Mouse (Mus musculus) ES-Bruce4 (cell line): Measurements from ENCODE around the gene Mtus2.

ENCODE experiments used
- CTCF ChIP-seq: IDR thresholded peaks from one replicate; pipeline ENCODE4 v1.8.1; 2011; ENCODE audit warnings: low read depth, low read length
- POLR2A ChIP-seq: IDR thresholded peaks from one replicate; pipeline ENCODE4 v1.8.1; 2011; ENCODE audit warnings: low read length; ENCODE audit not compliant: insufficient read depth

DNA sequence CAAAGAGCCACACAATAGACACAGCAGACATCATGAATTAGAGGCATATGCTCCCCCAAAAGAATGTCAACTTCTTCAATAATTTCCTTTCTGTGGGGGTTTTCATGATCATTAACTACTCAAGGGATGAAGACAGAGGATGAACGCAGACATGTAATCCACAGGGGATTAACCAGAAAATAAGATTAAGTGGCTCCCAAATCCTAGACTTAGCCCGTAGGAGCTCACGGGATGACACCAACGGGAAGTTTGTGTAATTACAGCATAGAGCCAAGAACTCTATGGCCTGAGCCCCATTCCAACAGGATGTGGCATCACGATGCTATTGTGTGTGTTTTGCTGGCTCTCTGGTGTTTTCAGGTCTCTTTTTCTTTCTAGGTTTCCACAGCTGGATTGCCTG, 12.4 kb downstream of the Mtus2 start:
- TF ChIP-seq CTCF (no peak), POLR2A (no peak)
